ENCODE assay signal across 10 mouse cellular contexts in the genomic region with DNA sequence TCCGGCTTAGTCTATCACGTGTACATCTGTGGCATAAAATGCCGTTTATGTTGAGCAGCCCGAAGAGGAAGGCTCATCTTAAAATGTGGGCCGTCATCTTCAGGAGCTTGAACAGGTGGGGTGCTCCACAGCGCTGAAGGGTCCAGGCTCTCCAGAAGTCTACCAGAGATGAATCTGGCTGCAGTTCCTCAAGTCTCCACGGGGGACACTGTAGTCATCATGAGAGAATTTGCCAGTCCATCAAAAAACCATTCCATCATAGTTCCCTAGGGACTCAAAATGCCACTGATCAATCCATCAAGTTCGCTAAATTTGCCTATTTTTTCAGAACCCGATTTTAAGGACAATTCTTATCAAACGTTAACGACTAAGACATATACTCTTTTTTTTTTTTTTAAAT. TPM values are rescaled to one million over a fixed set of nuclear protein-coding genes. Genes with fewer than 3 reads are reported as not detected.
A peak's percentile ranks its signal among the peaks of the same experiment; 100 is the strongest.
DNase-seq lines count a peak whose midpoint lies in the region; ATAC-seq and TF ChIP-seq lines count a peak whose summit lies in the region.
"Had no signal": no experiment of that assay in that cellular context is flagged by ENCODE, and none has a peak within 500 bp of the region (broad histone marks: within the 10 kb centered on the region; RNA-seq: fewer than 3 reads in every experiment).

No protein-coding gene starts in this region.

- no peak for TF ChIP-seq EP300 in liver, embryonic 14.5 days (IDR thresholded peaks at IDR 0.05; ENCODE audit: low read depth)

- H3K27me3 ChIP-seq in liver, adult 2 months (ENCODE audit: control insufficient read depth, insufficient read depth, low read length) = no peaks in the 10 kb centered on the region
- H3K27me3 ChIP-seq in liver, embryonic 12.5 days (replicated peaks) = no peaks in the 10 kb centered on the region
- H3K27me3 ChIP-seq in liver, embryonic 14.5 days (ENCODE audit: control insufficient read depth, insufficient read depth, low read length) = no peaks in the 10 kb centered on the region
- no peaks in the 10 kb centered on the region for H3K27me3 ChIP-seq in small intestine, adult 2 months (ENCODE audit: control insufficient read depth, insufficient read depth, low read length)
- H3K27me3 ChIP-seq: embryonic facial prominence, embryonic 12.5 days; limb, embryonic 12.5 days had no signal

- H3K79me2 ChIP-seq in liver, adult 2 months (ENCODE audit: control insufficient read depth, insufficient read depth, low read length) = no peaks in the 10 kb centered on the region

- no peak overlapping the region for H3K4me3 ChIP-seq in liver, adult 2 months (ENCODE audit: insufficient read depth, low read depth, low read length)
- no peak overlapping the region for H3K4me3 ChIP-seq in liver, embryonic 12.5 days
- H3K4me3 ChIP-seq in liver, embryonic 14.5 days (ENCODE audit: insufficient read depth in 1 of 2, low read depth in 2 of 2, low read length in 2 of 2) = no peak overlapping the region
- H3K4me3 ChIP-seq in small intestine, adult 2 months (ENCODE audit: low read depth, low read length) = no peak overlapping the region
- H3K4me3 ChIP-seq: embryonic facial prominence, embryonic 12.5 days; limb, embryonic 12.5 days had no signal

- TF ChIP-seq POLR2A in liver, adult 2 months (IDR thresholded peaks at IDR 0.05; ENCODE audit: extremely low read depth, insufficient read depth, low read length) = no peak
- TF ChIP-seq POLR2A in small intestine, adult 2 months (IDR thresholded peaks at IDR 0.05; ENCODE audit: low read depth, low read length) = no peak

- H3K9ac ChIP-seq in liver, adult 2 months (ENCODE audit: low read depth, low read length) = no peak overlapping the region
- H3K9ac ChIP-seq in liver, embryonic 12.5 days = no peak overlapping the region
- H3K9ac ChIP-seq in liver, embryonic 14.5 days (replicated peaks) = no peak overlapping the region
- H3K9ac ChIP-seq: embryonic facial prominence, embryonic 12.5 days; limb, embryonic 12.5 days had no signal

- no peaks in the 10 kb centered on the region for H3K9me3 ChIP-seq in liver, embryonic 12.5 days (replicated peaks)
- H3K9me3 ChIP-seq in liver, embryonic 14.5 days (ENCODE audit: control insufficient read depth, low read length) = no peaks in the 10 kb centered on the region
- H3K9me3 ChIP-seq: embryonic facial prominence, embryonic 12.5 days; limb, embryonic 12.5 days had no signal

- peaks cover 10% of the 10 kb centered on the region for H3K4me1 ChIP-seq in liver, adult 2 months (ENCODE audit: control insufficient read depth, insufficient read depth, low read length)
- H3K4me1 ChIP-seq in liver, embryonic 12.5 days = no peaks in the 10 kb centered on the region
- H3K4me1 ChIP-seq in liver, embryonic 14.5 days (replicated peaks; ENCODE audit: control insufficient read depth in 2 of 2, insufficient read depth in 2 of 2, low read length in 1 of 2) = no peaks in the 10 kb centered on the region
- no peaks in the 10 kb centered on the region for H3K4me1 ChIP-seq in small intestine, adult 2 months (ENCODE audit: control insufficient read depth, insufficient read depth, insufficient read length, low read length)

- no peak overlapping the region for H3K4me2 ChIP-seq in liver, embryonic 12.5 days
- H3K4me2 ChIP-seq in liver, embryonic 14.5 days (ENCODE audit: low read depth) = no peak overlapping the region
- H3K4me2 ChIP-seq: embryonic facial prominence, embryonic 12.5 days; limb, embryonic 12.5 days had no signal

- DNase-seq in liver, adult 2 months (ENCODE audit: extremely low read depth, low read depth, low spot score) = peak; percentile 34
- DNase-seq in adipocyte (ENCODE audit: low spot score) = peak; percentile 56
- DNase-seq in cerebellum, postnatal 36 days = peak; percentile 72 to 80
- peak; percentile 13 for DNase-seq in induced T-regulatory cell, adult 2 months (ENCODE audit: low read depth)
- DNase-seq in liver, embryonic 14.5 days (ENCODE audit: low read depth in 3 of 3, low spot score in 3 of 3) = no peak

- no peaks in the 10 kb centered on the region for H3K36me3 ChIP-seq in liver, adult 2 months (ENCODE audit: control insufficient read depth, insufficient read depth, low read length)
- H3K36me3 ChIP-seq in liver, embryonic 12.5 days = no peaks in the 10 kb centered on the region
- H3K36me3 ChIP-seq in liver, embryonic 14.5 days (replicated peaks; ENCODE audit: control insufficient read depth, insufficient read depth, low read depth) = no peaks in the 10 kb centered on the region
- no peaks in the 10 kb centered on the region for H3K36me3 ChIP-seq in small intestine, adult 2 months (ENCODE audit: control insufficient read depth, insufficient read depth, low read length)
- H3K36me3 ChIP-seq: embryonic facial prominence, embryonic 12.5 days; limb, embryonic 12.5 days had no signal

- ATAC-seq in liver, embryonic 12.5 days = no peak
- ATAC-seq in liver, embryonic 14.5 days (ENCODE audit: insufficient read depth) = no peak
- no peak for ATAC-seq in inflammation-experienced regulatory T-cells, adult 6 months

- TF ChIP-seq CTCF in liver, adult 2 months (IDR thresholded peaks at IDR 0.05; ENCODE audit: low read depth, low read length) = peak; percentile 64
- TF ChIP-seq CTCF in liver, embryonic 14.5 days (IDR thresholded peaks at IDR 0.05; ENCODE audit: low read depth) = peak; percentile 56
- TF ChIP-seq CTCF in small intestine, adult 2 months (IDR thresholded peaks at IDR 0.05; ENCODE audit: extremely low read depth, insufficient read length, insufficient replicate concordance, low read depth, low read length) = peak; percentile 33; the same call in 1 of the 2 replicates

- no peak overlapping the region for H3K27ac ChIP-seq in liver, adult 2 months (replicated peaks; ENCODE audit: insufficient read depth, low read depth, low read length)
- no peak overlapping the region for H3K27ac ChIP-seq in liver, embryonic 12.5 days
- H3K27ac ChIP-seq in liver, embryonic 14.5 days = no peak overlapping the region
- H3K27ac ChIP-seq in small intestine, adult 2 months (ENCODE audit: insufficient read depth, low read depth, low read length) = no peak overlapping the region
- H3K27ac ChIP-seq: embryonic facial prominence, embryonic 12.5 days; limb, embryonic 12.5 days had no signal

- WGBS in liver, adult 2 months = 39% methylated on average over 11 of the region's 11 CpGs
- WGBS in liver, embryonic 12.5 days (ENCODE audit: insufficient replicate concordance) = 32% methylated on average over 11 of the region's 11 CpGs
- WGBS in liver, embryonic 14.5 days (ENCODE audit: insufficient replicate concordance) = 32% methylated on average over 11 of the region's 11 CpGs
- WGBS in small intestine, adult 2 months = 39% methylated on average over 11 of the region's 11 CpGs

RNA-seq across cellular contexts. Expression of a gene that starts 36.6 kb away (rescaled TPM):
- 149 and 164 TPM in 2 replicates for total RNA-seq in liver, adult 2 months (2014; rRNA removed)
- 216 and 232 TPM in 2 replicates for polyA plus RNA-seq in liver, adult 2 months (2012; rRNA removed)
- polyA plus RNA-seq in liver, embryonic 12.5 days (2016; fragmentation: Nextera tagmentation; extraction: Ambion mirVana) = 1.2 and 1.5 TPM in 2 replicates
- 2.1 and 2.3 TPM in 2 replicates for polyA plus RNA-seq in liver, embryonic 14.5 days (2012; rRNA removed)
- 1.1 and 2.5 TPM in 2 replicates for polyA plus RNA-seq in liver, embryonic 14.5 days (2014; fragmentation: Nextera tagmentation; extraction: Ambion mirVana)
- polyA plus RNA-seq in small intestine, adult 2 months (2012; rRNA removed) = 7.6 and 7.8 TPM in 2 replicates
- polyA plus RNA-seq in inflammation-experienced regulatory T-cells, adult 6 months (2017; shearing (Covaris generic)) = not detected

Comparison
In these comparisons a context has a peak if more than half of its experiments do, and no peak if none do; other contexts are left out.
1. DNase-seq: peak in liver, adult 2 months (single experiment), adipocyte (single experiment), cerebellum, postnatal 36 days (2 of 2) and induced T-regulatory cell, adult 2 months (single experiment); none in liver, embryonic 14.5 days (0 of 3).
2. RNA of a gene that starts 36.6 kb away (polyA plus RNA-seq): 216 to 232 TPM in liver, adult 2 months; 7.6 to 7.8 TPM in small intestine, adult 2 months, 1.1 to 2.5 TPM in liver, embryonic 14.5 days, 1.2 to 1.5 TPM in liver, embryonic 12.5 days and not detected in inflammation-experienced regulatory T-cells, adult 6 months; every median in the first group is over 10 times any median in the second.
3. Peak in every context shown above with its lines, with median percentiles within 50 percentile points of each other: CTCF ChIP-seq.